Comparison of ENCODE assay signal across 9 mouse cellular contexts in the genomic region with DNA sequence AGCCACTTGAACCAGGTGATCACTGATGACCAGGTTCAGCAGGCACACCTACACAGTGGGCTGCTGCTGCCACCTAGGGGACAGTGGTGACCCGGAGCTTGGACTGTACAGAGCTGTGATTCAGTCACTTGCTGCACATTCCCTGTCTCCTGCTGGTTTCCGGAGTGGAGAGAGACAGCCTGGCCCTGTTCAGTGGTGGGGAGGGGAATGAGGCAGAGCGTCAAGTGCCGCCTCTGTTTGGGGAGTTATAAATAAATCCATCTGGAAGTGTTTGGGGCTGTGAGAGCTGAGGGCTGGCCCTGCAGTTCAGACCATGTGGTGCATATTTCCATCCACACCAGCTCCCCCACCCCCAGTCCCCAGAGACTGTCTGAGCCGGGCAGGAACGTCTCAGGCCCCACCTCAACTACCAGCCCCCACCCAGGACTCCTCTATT.
DNase-seq lines count a peak whose midpoint lies in the region; TF ChIP-seq lines count a peak whose summit lies in the region.
"Had no signal": no experiment of that assay in that cellular context is flagged by ENCODE, and none has a peak within 500 bp of the region (broad histone marks: within the 10 kb centered on the region; RNA-seq: fewer than 3 reads in every experiment).

No protein-coding gene starts in this region.

- H3K27ac ChIP-seq in ES-E14 (ENCODE audit: insufficient read depth, low read depth, low read length, poor library complexity, severe bottlenecking): no peak overlapping the region
- H3K27ac ChIP-seq in cerebellum, adult 2 months (ENCODE audit: insufficient read depth, low read length): peak overlapping the region; percentile 56
- H3K27ac ChIP-seq: macrophage had no signal

- no peaks in the 10 kb centered on the region for H3K27me3 ChIP-seq in cerebellum, adult 2 months (ENCODE audit: control insufficient read depth, insufficient read depth, low read length)

- H3K36me3 ChIP-seq in ES-E14 (ENCODE audit: control insufficient read depth, insufficient read depth, low read length, poor library complexity, severe bottlenecking): no peaks in the 10 kb centered on the region

- WGBS in cerebellum, adult 2 months: 6% methylated on average over 6 of the region's 6 CpGs

- no peak for TF ChIP-seq POLR2A in cerebellum, adult 2 months (IDR thresholded peaks at IDR 0.05; ENCODE audit: borderline replicate concordance, insufficient read depth, low read length)

- in situ Hi-C loops in ES-E14 (cut with MboI; ENCODE audit: low sequenced_read_pairs in 2 of 2, unreplicated experiment in 2 of 2): no loop called here

- peaks cover 0 to 3% of the 10 kb centered on the region in 2 experiments; a peak in 1 of 4 replicates for H3K4me1 ChIP-seq in ES-E14 (ENCODE audit: control insufficient read depth in 2 of 2, insufficient read depth in 2 of 2, low read length in 2 of 2, poor library complexity in 1 of 2)
- H3K4me1 ChIP-seq in cerebellum, adult 2 months (ENCODE audit: control insufficient read depth, insufficient read depth, low read length): peaks cover 37% of the 10 kb centered on the region

- TF ChIP-seq CTCF in cerebellum, adult 2 months (IDR thresholded peaks at IDR 0.05; ENCODE audit: borderline replicate concordance, insufficient read depth, low read depth, low read length): peak; percentile 94

- no peaks in the 10 kb centered on the region for H3K9me3 ChIP-seq in ES-E14 (ENCODE audit: control insufficient read depth, insufficient read depth, low read depth, low read length)

- no peak for DNase-seq in ES-E14 (ENCODE audit: low read depth, low spot score)
- DNase-seq in cerebellum, adult 2 months: peak; percentile 91 to 92
- peak; percentile 85 for DNase-seq in forelimb bud, embryonic 11.5 days (ENCODE audit: low read depth, low spot score)
- peak; percentile 64 for DNase-seq in heart, postnatal 36 days
- DNase-seq in layer of hippocampus, adult 11-12 months (ENCODE audit: low spot score): peak; percentile 71
- peak; percentile 54 to 64 for DNase-seq in lung, adult 18-20 months
- DNase-seq in retina, adult 2 months (ENCODE audit: low read depth, low spot score): peak; percentile 9
- peak; percentile 71 for DNase-seq in urinary bladder, postnatal 14 days (ENCODE audit: low spot score)

- intact Hi-C loops in heart, postnatal 36 days (cut with DNase I): loop anchor here (2.0 to 5.0 kb wide), 2 partner anchors 138 to 150 kb away; a partner anchor contains a TSS

- H3K4me3 ChIP-seq in ES-E14 (ENCODE audit: insufficient read depth in 1 of 2, low read depth in 1 of 2, low read length in 2 of 2, poor library complexity in 1 of 2, severe bottlenecking in 1 of 2): 0 out of 4 replicates have a peak overlapping the region, but pooled peaks of 1 of the 2 experiments have one; percentile 30
- no peak overlapping the region for H3K4me3 ChIP-seq in cerebellum, adult 2 months (replicated peaks; ENCODE audit: insufficient read depth, low read depth, low read length)

- H3K9ac ChIP-seq in ES-E14 (ENCODE audit: insufficient read depth, low read depth, low read length, poor library complexity, severe bottlenecking): peak overlapping the region; percentile 38; the same call in 1 of the 2 replicates

TF ChIP-seq in ES-E14, 5 proteins besides CTCF, POLR2A, EP300 and RAD21:
- TF ChIP-seq MAFK (IDR thresholded peaks at IDR 0.05; ENCODE audit: insufficient read depth, low read depth, low read length) (no peak), ZC3H11A (IDR thresholded peaks at IDR 0.05; ENCODE audit: borderline replicate concordance, low read depth, low read length) (peak; percentile 34; the same call in 1 of the 2 replicates)
